27 mouse cellular contexts compared by ENCODE assay signal in the genomic region with DNA sequence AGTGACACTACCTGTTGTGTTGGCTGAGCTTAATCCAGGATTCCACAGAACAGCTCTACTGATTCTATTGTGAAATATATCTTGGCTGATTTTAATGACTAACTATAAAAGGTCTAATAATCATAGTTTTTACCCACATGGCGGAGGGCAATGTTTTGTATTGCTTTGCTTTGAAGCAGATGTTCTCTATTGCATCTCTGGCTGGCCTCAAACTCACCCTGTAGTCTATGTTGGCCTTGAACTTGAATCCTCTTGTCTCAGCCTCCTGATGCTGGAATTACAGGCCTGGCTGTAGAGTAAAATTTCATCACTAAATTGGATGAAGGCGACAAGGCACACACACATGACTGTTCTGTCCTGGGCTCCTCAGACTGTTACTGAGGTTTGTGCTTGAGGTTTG. TPM values are rescaled to one million over a fixed set of nuclear protein-coding genes. Genes with fewer than 3 reads are reported as not detected.
DNase-seq lines count a peak whose midpoint lies in the region; ATAC-seq and TF ChIP-seq lines count a peak whose summit lies in the region.
"Had no signal": no experiment of that assay in that cellular context is flagged by ENCODE, and none has a peak within 500 bp of the region (broad histone marks: within the 10 kb centered on the region; RNA-seq: fewer than 3 reads in every experiment).

No protein-coding gene starts in this region.

- no peaks in the 10 kb centered on the region for H3K79me2 ChIP-seq in myocyte (ENCODE audit: control insufficient read depth, insufficient read depth)

- H3K27ac ChIP-seq in heart, postnatal 0 days (ENCODE audit: low read depth) = 0 out of 2 replicates have a peak overlapping the region, but pooled peaks have one; percentile 14
- H3K27ac ChIP-seq in brown adipose tissue, adult 24 weeks (replicated peaks; ENCODE audit: low read depth, low read length) = 0 out of 2 replicates have a peak overlapping the region, but pooled peaks have one; percentile 14
- H3K27ac ChIP-seq: embryonic facial prominence, embryonic 10.5 days; embryonic facial prominence, embryonic 13.5 days; gastrocnemius, adult 2 months; heart, embryonic 10.5 days; heart, embryonic 15.5 days; hindbrain, embryonic 12.5 days; hindbrain, embryonic 15.5 days; intestine, embryonic 15.5 days had no signal

- TF ChIP-seq CTCF in heart, postnatal 0 days (IDR thresholded peaks at IDR 0.05; ENCODE audit: low read depth) = no peak

- no peak overlapping the region for H3ac ChIP-seq in myocyte (ENCODE audit: control insufficient read depth, insufficient read length)

- H3K4me3 ChIP-seq in heart, postnatal 0 days (ENCODE audit: low read depth, low read length) = no peak overlapping the region
- H3K4me3 ChIP-seq in brown adipose tissue, adult 24 weeks (ENCODE audit: insufficient read depth, low read depth, low read length) = no peak overlapping the region
- H3K4me3 ChIP-seq in myocyte = no peak overlapping the region
- H3K4me3 ChIP-seq: embryonic facial prominence, embryonic 10.5 days; embryonic facial prominence, embryonic 13.5 days; gastrocnemius, adult 2 months; heart, embryonic 10.5 days; heart, embryonic 15.5 days; hindbrain, embryonic 12.5 days; hindbrain, embryonic 15.5 days; intestine, embryonic 15.5 days had no signal

- peak; percentile 17 for DNase-seq in adrenal gland, adult 2 months
- no peak for DNase-seq in adrenal gland, adult 8-10 months
- no peak for DNase-seq in heart, postnatal 0 days (ENCODE audit: low spot score)
- no peak for DNase-seq in heart, postnatal 36 days
- no peak for DNase-seq in kidney, postnatal 4 days
- DNase-seq: cerebellum, adult 11-12 months; cerebellum, adult 8-10 months; cerebellum, postnatal 10 days; cerebellum, postnatal 36 days; embryo, embryonic 11 days; forebrain, postnatal 0 days; gastrocnemius, adult 2 months; gastrocnemius, postnatal 14 days; heart, adult 18-20 months; heart, postnatal 14 days had no signal

- no peak overlapping the region for H3K4me2 ChIP-seq in heart, postnatal 0 days (ENCODE audit: low read depth, low read length)
- H3K4me2 ChIP-seq in myocyte (ENCODE audit: low read depth) = peak overlapping the region; percentile 62
- H3K4me2 ChIP-seq: embryonic facial prominence, embryonic 13.5 days; heart, embryonic 15.5 days; hindbrain, embryonic 12.5 days; hindbrain, embryonic 15.5 days; intestine, embryonic 15.5 days had no signal

- H3K27me3 ChIP-seq in heart, postnatal 0 days (ENCODE audit: control insufficient read depth, insufficient read depth, low read length) = no peaks in the 10 kb centered on the region
- no peaks in the 10 kb centered on the region for H3K27me3 ChIP-seq in myocyte (ENCODE audit: control insufficient read depth, insufficient read depth, insufficient read length)
- H3K27me3 ChIP-seq: embryonic facial prominence, embryonic 13.5 days; heart, embryonic 15.5 days; hindbrain, embryonic 12.5 days; hindbrain, embryonic 15.5 days; intestine, embryonic 15.5 days had no signal

- H3K36me3 ChIP-seq in heart, postnatal 0 days (replicated peaks; ENCODE audit: control insufficient read depth, insufficient read depth, low read length) = no peaks in the 10 kb centered on the region
- H3K36me3 ChIP-seq in myocyte (ENCODE audit: control insufficient read depth, insufficient read depth) = no peaks in the 10 kb centered on the region
- H3K36me3 ChIP-seq: embryonic facial prominence, embryonic 10.5 days; embryonic facial prominence, embryonic 13.5 days; heart, embryonic 10.5 days; heart, embryonic 15.5 days; hindbrain, embryonic 12.5 days; hindbrain, embryonic 15.5 days; intestine, embryonic 15.5 days had no signal

- TF ChIP-seq EP300 in heart, postnatal 0 days (IDR thresholded peaks at IDR 0.05; ENCODE audit: low read depth) = no peak

- peaks cover 7% of the 10 kb centered on the region for H3K4me1 ChIP-seq in heart, postnatal 0 days (ENCODE audit: control insufficient read depth, insufficient read depth)
- 0 out of 2 replicates have a peak, but pooled peaks cover 2% of the 10 kb centered on the region for H3K4me1 ChIP-seq in brown adipose tissue, adult 24 weeks (ENCODE audit: control insufficient read depth, insufficient read depth, insufficient read length, low read length)
- H3K4me1 ChIP-seq: embryonic facial prominence, embryonic 10.5 days; hindbrain, embryonic 12.5 days; hindbrain, embryonic 15.5 days; intestine, embryonic 15.5 days had no signal

- no peak overlapping the region for H3K9ac ChIP-seq in heart, postnatal 0 days (replicated peaks; ENCODE audit: low read depth, low read length)
- H3K9ac ChIP-seq: embryonic facial prominence, embryonic 13.5 days; forebrain, postnatal 0 days; heart, embryonic 15.5 days; hindbrain, embryonic 12.5 days; hindbrain, embryonic 15.5 days; intestine, embryonic 15.5 days had no signal

- TF ChIP-seq POLR2A in myocyte (IDR thresholded peaks at IDR 0.05; ENCODE audit: insufficient read length, low read depth) = no peak

- 92% methylated on average over 2 of the region's 2 CpGs for WGBS in heart, postnatal 0 days

- no peaks in the 10 kb centered on the region for H3K9me3 ChIP-seq in heart, postnatal 0 days (replicated peaks; ENCODE audit: control insufficient read depth, low read length)
- H3K9me3 ChIP-seq: embryonic facial prominence, embryonic 10.5 days; embryonic facial prominence, embryonic 13.5 days; heart, embryonic 10.5 days; heart, embryonic 15.5 days; hindbrain, embryonic 12.5 days; hindbrain, embryonic 15.5 days; intestine, embryonic 15.5 days had no signal

- intact Hi-C loops in heart, postnatal 36 days (cut with DNase I) = no loop called here

- no peak for ATAC-seq in heart, postnatal 0 days (ENCODE audit: insufficient read depth, low read depth)
- no peak for ATAC-seq in inflammation-experienced regulatory T-cells, adult 6 months
- ATAC-seq: activated CD4-positive, CD25-positive, alpha-beta regulatory T cell, adult 4 months; forebrain, embryonic 14.5 days; forebrain, postnatal 0 days; intestine, embryonic 15.5 days had no signal

TF ChIP-seq in myocyte, 11 proteins besides CTCF, POLR2A, EP300 and RAD21:
- TF ChIP-seq REST (IDR thresholded peaks at IDR 0.05; ENCODE audit: insufficient read depth, insufficient read length) (no peak), TCF3 (IDR thresholded peaks at IDR 0.05; ENCODE audit: insufficient read length, low read depth) (no peak), TCF12 (IDR thresholded peaks at IDR 0.05; ENCODE audit: insufficient read depth, poor library complexity, severe bottlenecking) (no peak), MAX (IDR thresholded peaks at IDR 0.05; ENCODE audit: low read depth) (no peak), E2F4 (IDR thresholded peaks at IDR 0.05; ENCODE audit: insufficient read depth) (no peak)

RNA-seq across cellular contexts. Expression of gene Ppm1a, which starts 7.8 kb away (rescaled TPM):
- total RNA-seq in adrenal gland, adult 2 months (2021) = 100 to 1,000 TPM; 232 to 265 TPM
- 39.0 and 48.1 TPM in 2 replicates for polyA plus RNA-seq in adrenal gland, adult 2 months (2012; rRNA removed)
- total RNA-seq in adrenal gland, adult 8-10 months (2022) = 100 to 1,000 TPM; 249 to 301 (median 265) TPM
- 119 and 122 TPM in 2 replicates for total RNA-seq in heart, postnatal 0 days (2014; rRNA removed; ENCODE audit: low replicate concordance)
- polyA plus RNA-seq in heart, postnatal 0 days (2015; fragmentation: Nextera tagmentation; extraction: Ambion mirVana) = 47.6 and 49.0 TPM in 2 replicates
- total RNA-seq in heart, postnatal 36 days (2021) = 100 to 1,000 TPM; 244 to 245 TPM
- 216 and 221 TPM in 2 replicates for polyA plus RNA-seq in brown adipose tissue, adult 24 weeks (2012; ENCODE audit: insufficient read depth, insufficient read length, missing spikeins)
- 126 TPM for polyA plus RNA-seq in myocyte (2012; fragmentation: generic; extraction: Trizol)
- polyA plus RNA-seq in inflammation-experienced regulatory T-cells, adult 6 months (2017; shearing (Covaris generic)) = 10 to 100 TPM; 22.8 to 32.9 (median 30.0) TPM
